Mouse (Mus musculus) mature B cell (primary cell): ENCODE measurements around the gene Slc7a8.

Experiments used
- in situ Hi-C: fragments of 300-500 bp; cut with MboI; formaldehyde crosslinking; loops from 2 replicates; pipeline ENCODE4 v1.14.3; 2019

The Slc7a8 gene

GRCm38 (mm10) chr14:54781610-54782365 lies at the start of gene Slc7a8:
Gene Slc7a8 (minus strand): TSS chr14:54781946.
- in situ Hi-C loops = no loop called here

GRCm38 (mm10) chr14:54823716-54824115 lies 42.0 kb upstream of the Slc7a8 start:
- in situ Hi-C loops = no loop called here

- in situ Hi-C loops = no loop called here
Measured at GRCm38 (mm10) chr14:54822301-54822700, 40.6 kb upstream of the Slc7a8 start.

- in situ Hi-C loops = no loop called here
Measured at GRCm38 (mm10) chr14:54817791-54818190, 36.0 kb upstream of the Slc7a8 start.

- in situ Hi-C loops = no loop called here
Measured at GRCm38 (mm10) chr14:54815737-54816136, 34.0 kb upstream of the Slc7a8 start.

- in situ Hi-C loops = no loop called here
Measured at GRCm38 (mm10) chr14:54813991-54814390, 32.2 kb upstream of the Slc7a8 start, which contains the start of gene Rnf212b. Gene Rnf212b (plus strand): TSS chr14:54814141.

- in situ Hi-C loops = no loop called here
Measured at GRCm38 (mm10) chr14:54809668-54810033, 27.9 kb upstream of the Slc7a8 start.

- in situ Hi-C loops = no loop called here
Measured at GRCm38 (mm10) chr14:54808718-54809667, 27.2 kb upstream of the Slc7a8 start.

- in situ Hi-C loops = no loop called here
Measured at GRCm38 (mm10) chr14:54806124-54806523, 24.4 kb upstream of the Slc7a8 start.

- in situ Hi-C loops = no loop called here
Measured at GRCm38 (mm10) chr14:54802428-54802827, 20.7 kb upstream of the Slc7a8 start.

GRCm38 (mm10) chr14:54799686-54800085 lies 17.9 kb upstream of the Slc7a8 start:
- in situ Hi-C loops = no loop called here

- in situ Hi-C loops = no loop called here
Measured at GRCm38 (mm10) chr14:54796760-54797159, 15.0 kb upstream of the Slc7a8 start.

- in situ Hi-C loops = no loop called here
Measured at GRCm38 (mm10) chr14:54795901-54796300, 14.2 kb upstream of the Slc7a8 start.

- in situ Hi-C loops = no loop called here
Measured at GRCm38 (mm10) chr14:54793894-54794830, 12.4 kb upstream of the Slc7a8 start.

GRCm38 (mm10) chr14:54793351-54793750 lies 11.6 kb upstream of the Slc7a8 start:
- in situ Hi-C loops = no loop called here

GRCm38 (mm10) chr14:54792166-54792565 lies 10.4 kb upstream of the Slc7a8 start:
- in situ Hi-C loops = no loop called here

GRCm38 (mm10) chr14:54788231-54788630 lies 6.5 kb upstream of the Slc7a8 start:
- in situ Hi-C loops = no loop called here

- in situ Hi-C loops = no loop called here
Measured at GRCm38 (mm10) chr14:54787226-54787625, 5.5 kb upstream of the Slc7a8 start.

- in situ Hi-C loops = no loop called here
Measured at GRCm38 (mm10) chr14:54786489-54786888, 4.7 kb upstream of the Slc7a8 start.

- in situ Hi-C loops = no loop called here
Measured at GRCm38 (mm10) chr14:54785898-54786297, 4.2 kb upstream of the Slc7a8 start.

- in situ Hi-C loops = no loop called here
Measured at GRCm38 (mm10) chr14:54782971-54783370, 1.2 kb upstream of the Slc7a8 start.
